ENCODE assay signal across 8 mouse cellular contexts in genomic region chr2:25211121-25211670, GRCm38 (mm10). TPM values are rescaled to one million over a fixed set of nuclear protein-coding genes. Genes with fewer than 3 reads are reported as not detected.
DNase-seq lines count a peak whose midpoint lies in the region; ATAC-seq lines count a peak whose summit lies in the region.

Gene Nelfb, minus strand, starts transcription at chr2:25211489.

- H3K9me3 ChIP-seq in forebrain, embryonic 10.5 days = no peaks in the 10 kb centered on the region
- H3K9me3 ChIP-seq in heart, embryonic 14.5 days (ENCODE audit: control insufficient read depth, low read length) = no peaks in the 10 kb centered on the region
- no peaks in the 10 kb centered on the region for H3K9me3 ChIP-seq in liver, embryonic 13.5 days (replicated peaks)
- H3K9me3 ChIP-seq in stomach, embryonic 14.5 days (ENCODE audit: control insufficient read depth, low read depth, low read length) = no peaks in the 10 kb centered on the region

- peak; percentile 85 for ATAC-seq in heart, embryonic 14.5 days (ENCODE audit: insufficient number of reproducible peaks, insufficient read depth, low FRiP score, low read depth)
- peak; percentile 93 for ATAC-seq in liver, embryonic 13.5 days (ENCODE audit: low read depth)
- peak; percentile 92 for ATAC-seq in stomach, embryonic 14.5 days (ENCODE audit: insufficient number of reproducible peaks, insufficient read depth, low FRiP score, low read depth)

- under 1% methylated on average over 44 of the region's 44 CpGs for WGBS in forebrain, embryonic 10.5 days
- WGBS in heart, embryonic 14.5 days = 1% methylated on average over 44 of the region's 44 CpGs
- under 1% methylated on average over 44 of the region's 44 CpGs for WGBS in liver, embryonic 13.5 days (ENCODE audit: insufficient replicate concordance)
- under 1% methylated on average over 44 of the region's 44 CpGs for WGBS in stomach, embryonic 14.5 days

- peak within 1 kb of the TSS; percentile 92 for H3K9ac ChIP-seq in heart, embryonic 14.5 days (ENCODE audit: low read length)
- peak within 1 kb of the TSS; percentile 86 for H3K9ac ChIP-seq in liver, embryonic 13.5 days
- H3K9ac ChIP-seq in stomach, embryonic 14.5 days (replicated peaks; ENCODE audit: low read depth, low read length) = peak within 1 kb of the TSS; percentile 67

- H3K4me2 ChIP-seq in heart, embryonic 14.5 days (ENCODE audit: low read length) = peak within 1 kb of the TSS; percentile 74
- H3K4me2 ChIP-seq in liver, embryonic 13.5 days = peak within 1 kb of the TSS; percentile 79
- peak within 1 kb of the TSS; percentile 82 for H3K4me2 ChIP-seq in stomach, embryonic 14.5 days (replicated peaks; ENCODE audit: low read depth, low read length)

- peaks cover 22% of the 10 kb centered on the region for H3K27me3 ChIP-seq in forebrain, embryonic 10.5 days (ENCODE audit: poor library complexity, severe bottlenecking)
- 0 out of 2 replicates have a peak, but pooled peaks cover 3% of the 10 kb centered on the region for H3K27me3 ChIP-seq in heart, embryonic 14.5 days (ENCODE audit: control insufficient read depth, insufficient read depth, low read length)
- H3K27me3 ChIP-seq in liver, embryonic 13.5 days = peaks cover 5% of the 10 kb centered on the region; the same call in 1 of the 2 replicates
- H3K27me3 ChIP-seq in stomach, embryonic 14.5 days (ENCODE audit: control insufficient read depth, insufficient read depth, low read length) = no peaks in the 10 kb centered on the region

- peak within 1 kb of the TSS; percentile 99 for H3K27ac ChIP-seq in forebrain, embryonic 10.5 days
- peak within 1 kb of the TSS; percentile 73 to 84 for H3K27ac ChIP-seq in heart, embryonic 14.5 days (replicated peaks in 1 of 2; ENCODE audit: control insufficient read depth in 1 of 2, insufficient read depth in 1 of 2, low read depth in 2 of 2, low read length in 2 of 2)
- peak within 1 kb of the TSS; percentile 80 for H3K27ac ChIP-seq in liver, embryonic 13.5 days
- H3K27ac ChIP-seq in stomach, embryonic 14.5 days (ENCODE audit: low read length) = peak within 1 kb of the TSS; percentile 80

- H3K4me3 ChIP-seq in forebrain, embryonic 10.5 days = peak within 1 kb of the TSS; percentile 95
- peak within 1 kb of the TSS; percentile 86 to 87 for H3K4me3 ChIP-seq in heart, embryonic 14.5 days (ENCODE audit: control insufficient read depth in 1 of 2, insufficient read depth in 1 of 2, low read depth in 1 of 2, low read length in 2 of 2)
- peak within 1 kb of the TSS; percentile 72 for H3K4me3 ChIP-seq in liver, embryonic 13.5 days (replicated peaks)
- peak within 1 kb of the TSS; percentile 68 for H3K4me3 ChIP-seq in stomach, embryonic 14.5 days (ENCODE audit: low read depth, low read length)

- peak; percentile 77 to 81 for DNase-seq in CD8-positive naive resting alpha-beta T cell, adult 2 months (ENCODE audit: low read depth in 2 of 2, low spot score in 2 of 2)
- DNase-seq in c-Kit-positive CD71-negative TER-119-negative erythroid progenitor cells, embryonic 14.5 days (ENCODE audit: low read depth) = peak; percentile 93
- peak; percentile 95 for DNase-seq in forebrain, embryonic 10.5 days (ENCODE audit: extremely low spot score, low spot score)
- DNase-seq in kidney, postnatal 14 days = peak; percentile 94
- peak; percentile 87 for DNase-seq in liver, embryonic 13.5 days
- DNase-seq in natural killer cell, adult 2 months (ENCODE audit: low spot score in 2 of 2) = peak; percentile 90 to 92

- peaks cover 35% of the 10 kb centered on the region for H3K36me3 ChIP-seq in forebrain, embryonic 10.5 days (replicated peaks)
- H3K36me3 ChIP-seq in heart, embryonic 14.5 days (ENCODE audit: control insufficient read depth, insufficient read depth, low read length) = peaks cover 35% of the 10 kb centered on the region
- peaks cover 30% of the 10 kb centered on the region for H3K36me3 ChIP-seq in liver, embryonic 13.5 days
- H3K36me3 ChIP-seq in stomach, embryonic 14.5 days (ENCODE audit: control insufficient read depth, insufficient read depth, low read length) = peaks cover 22% of the 10 kb centered on the region

- peaks cover 26% of the 10 kb centered on the region for H3K4me1 ChIP-seq in forebrain, embryonic 10.5 days
- H3K4me1 ChIP-seq in heart, embryonic 14.5 days (ENCODE audit: control insufficient read depth in 2 of 2, insufficient read depth in 2 of 2, low read length in 2 of 2) = peaks cover 5 to 16% of the 10 kb centered on the region in 2 experiments
- H3K4me1 ChIP-seq in liver, embryonic 13.5 days (replicated peaks) = peaks cover 33% of the 10 kb centered on the region
- H3K4me1 ChIP-seq in stomach, embryonic 14.5 days (ENCODE audit: control insufficient read depth, insufficient read depth, low read length) = peaks cover 13% of the 10 kb centered on the region

RNA-seq across cellular contexts. Expression of gene Nelfb, which starts in this region (rescaled TPM):
- polyA plus RNA-seq in forebrain, embryonic 10.5 days (2016; fragmentation: Nextera tagmentation; extraction: Ambion mirVana) = 128 and 130 TPM in 2 replicates
- 58.4 and 65.9 TPM in 2 replicates for polyA plus RNA-seq in heart, embryonic 14.5 days (2014; fragmentation: Nextera tagmentation; extraction: Ambion mirVana)
- polyA plus RNA-seq in liver, embryonic 13.5 days (2015; fragmentation: Nextera tagmentation; extraction: Ambion mirVana) = 42.8 and 43.3 TPM in 2 replicates
- 102 TPM in 2 replicates for polyA plus RNA-seq in stomach, embryonic 14.5 days (2014; fragmentation: Nextera tagmentation; extraction: Ambion mirVana)

Comparison
In these comparisons a context has a peak if more than half of its experiments do, and no peak if none do; other contexts are left out.
1. Peak in every context shown above with its lines: DNase-seq, ATAC-seq, H3K4me3 ChIP-seq and H3K27ac ChIP-seq.